Mouse (Mus musculus) liver, postnatal 0 days (tissue): ENCODE measurements around the gene Cenps.

Experiments used
- CTCF ChIP-seq: sonication (generic); IDR thresholded peaks from 2 replicates; pipeline ENCODE4 v1.5.1; 2016; ENCODE audit warnings: antibody characterized with exemption, low read depth
- EP300 ChIP-seq: IDR thresholded peaks from 2 replicates; pipeline ENCODE4 v1.6.1; 2016; ENCODE audit warnings: antibody characterized with exemption, low read depth, mild to moderate bottlenecking

DNA sequence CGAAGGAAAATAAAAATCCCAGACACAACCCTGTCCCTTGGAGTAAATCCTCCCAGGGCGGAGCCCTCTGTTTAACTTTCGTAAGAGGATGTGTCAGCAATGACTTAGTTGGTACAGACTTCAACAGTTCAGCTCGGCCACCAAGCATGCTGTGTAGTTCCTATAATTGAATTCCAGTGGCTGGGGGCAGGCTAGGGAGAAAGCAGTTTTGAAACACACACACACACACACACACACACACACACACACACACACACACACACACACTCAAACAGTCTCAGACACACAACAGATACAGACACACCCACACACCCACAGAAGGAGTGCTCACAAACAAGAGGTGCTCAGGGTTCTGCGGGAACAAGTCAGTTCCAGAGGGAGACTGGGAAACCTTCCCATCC, 34.2 kb upstream of the Cenps start:
- TF ChIP-seq CTCF (no peak), EP300 (peak; percentile 25; the same call in 1 of the 2 replicates)
